Mouse (Mus musculus): ENCODE measurements at regions not wholly inside any gene's neighbourhood (a gene's known extent, or its start where the extent isn't known, plus 50 kb on each side); places are given as distances from the start of the nearest gene placed in this dataset.
A peak's percentile ranks its signal among the peaks of the same experiment; 100 is the strongest.

GRCm38 (mm10) chr6:50734701-50735100, 80.5 kb upstream of the Npvf start:
- Histone ChIP-seq H3K4me3 (replicated peaks; ENCODE audit: low read depth, low read length) (no peak overlapping the region), H3K27me3 (ENCODE audit: insufficient read depth, low read length) (no peaks in the 10 kb centered on the region), H3K4me2 (ENCODE audit: low read length) (no peak overlapping the region), H3K4me1 (replicated peaks; ENCODE audit: insufficient read depth, low read length) (peaks cover 5% of the 10 kb centered on the region; the same call in 1 of the 2 replicates), H3K9me3 (replicated peaks; ENCODE audit: low read length) (no peaks in the 10 kb centered on the region), H3K27ac (no peak overlapping the region), H3K9ac (ENCODE audit: low read depth, low read length) (no peak overlapping the region), H3K36me3 (ENCODE audit: insufficient read depth, low read length) (no peaks in the 10 kb centered on the region)
- WGBS: 95% methylated on average over 2 of the region's 2 CpGs
- DNase-seq (ENCODE audit: low spot score) (no peak), ATAC-seq (replicated peaks; ENCODE audit: low FRiP score, low read depth) (no peak)
- TF ChIP-seq CTCF (IDR thresholded peaks at IDR 0.05; ENCODE audit: low read depth): no peak

- Histone ChIP-seq H3K36me3 (ENCODE audit: insufficient read depth, low read length) (no peaks in the 10 kb centered on the region), H3K4me3 (replicated peaks; ENCODE audit: low read depth, low read length) (no peak overlapping the region), H3K9ac (ENCODE audit: low read depth, low read length) (no peak overlapping the region), H3K4me1 (replicated peaks; ENCODE audit: insufficient read depth, low read length) (peaks cover 2% of the 10 kb centered on the region; the same call in 1 of the 2 replicates), H3K27ac (no peak overlapping the region), H3K4me2 (ENCODE audit: low read length) (no peak overlapping the region), H3K27me3 (ENCODE audit: insufficient read depth, low read length) (no peaks in the 10 kb centered on the region), H3K9me3 (replicated peaks; ENCODE audit: low read length) (no peaks in the 10 kb centered on the region)
- WGBS: 40% methylated on average over 2 of the region's 2 CpGs
- TF ChIP-seq CTCF (IDR thresholded peaks at IDR 0.05; ENCODE audit: low read depth): peak; percentile 39; the same call in 1 of the 2 replicates
- ATAC-seq (replicated peaks; ENCODE audit: low FRiP score, low read depth) (no peak), DNase-seq (ENCODE audit: low spot score) (no peak)
These were observed 81.6 kb upstream of the Npvf start for GRCm38 (mm10) chr6:50735825-50736224.

- no peaks in the 10 kb centered on the region for H3K36me3 ChIP-seq (ENCODE audit: insufficient read depth, low read length)
- DNase-seq (ENCODE audit: low spot score) (no peak), ATAC-seq (replicated peaks; ENCODE audit: low FRiP score, low read depth) (no peak)
- 80% methylated on average over 4 of the region's 4 CpGs for WGBS
- no peak overlapping the region for H3K27ac ChIP-seq
- no peak for TF ChIP-seq CTCF (IDR thresholded peaks at IDR 0.05; ENCODE audit: low read depth)
- no peaks in the 10 kb centered on the region for H3K27me3 ChIP-seq (ENCODE audit: insufficient read depth, low read length)
- no peak overlapping the region for H3K9ac ChIP-seq (ENCODE audit: low read depth, low read length)
- H3K4me1 ChIP-seq (replicated peaks; ENCODE audit: insufficient read depth, low read length): 0 out of 2 replicates have a peak, but pooled peaks cover 4% of the 10 kb centered on the region
- no peak overlapping the region for H3K4me2 ChIP-seq (ENCODE audit: low read length)
- H3K9me3 ChIP-seq (replicated peaks; ENCODE audit: low read length): no peaks in the 10 kb centered on the region
- H3K4me3 ChIP-seq (replicated peaks; ENCODE audit: low read depth, low read length): no peak overlapping the region
These were observed 87.8 kb upstream of the Npvf start for GRCm38 (mm10) chr6:50742009-50742408.

GRCm38 (mm10) chr6:50744462-50745166, 90.4 kb upstream of the Npvf start:
- no peaks in the 10 kb centered on the region for H3K27me3 ChIP-seq (ENCODE audit: insufficient read depth, low read length)
- H3K36me3 ChIP-seq (ENCODE audit: insufficient read depth, low read length): no peaks in the 10 kb centered on the region
- WGBS: 53% methylated on average over 6 of the region's 6 CpGs
- ATAC-seq (replicated peaks; ENCODE audit: low FRiP score, low read depth): no peak
- no peak overlapping the region for H3K9ac ChIP-seq (ENCODE audit: low read depth, low read length)
- H3K27ac ChIP-seq: no peak overlapping the region
- H3K4me1 ChIP-seq (replicated peaks; ENCODE audit: insufficient read depth, low read length): 0 out of 2 replicates have a peak, but pooled peaks cover 4% of the 10 kb centered on the region
- no peak overlapping the region for H3K4me3 ChIP-seq (replicated peaks; ENCODE audit: low read depth, low read length)
- TF ChIP-seq CTCF (IDR thresholded peaks at IDR 0.05; ENCODE audit: low read depth): no peak
- H3K9me3 ChIP-seq (replicated peaks; ENCODE audit: low read length): no peaks in the 10 kb centered on the region
- H3K4me2 ChIP-seq (ENCODE audit: low read length): no peak overlapping the region
- no peak for DNase-seq (ENCODE audit: low spot score)

GRCm38 (mm10) chr6:50753151-50753550, 98.9 kb upstream of the Npvf start:
- no peaks in the 10 kb centered on the region for H3K27me3 ChIP-seq (ENCODE audit: insufficient read depth, low read length)
- no peaks in the 10 kb centered on the region for H3K9me3 ChIP-seq (replicated peaks; ENCODE audit: low read length)
- ATAC-seq (replicated peaks; ENCODE audit: low FRiP score, low read depth) (no peak), DNase-seq (ENCODE audit: low spot score) (no peak)
- WGBS: 84% methylated on average over 7 of the region's 7 CpGs
- no peak overlapping the region for H3K4me2 ChIP-seq (ENCODE audit: low read length)
- H3K4me3 ChIP-seq (replicated peaks; ENCODE audit: low read depth, low read length): no peak overlapping the region
- H3K4me1 ChIP-seq (replicated peaks; ENCODE audit: insufficient read depth, low read length): no peaks in the 10 kb centered on the region
- no peaks in the 10 kb centered on the region for H3K36me3 ChIP-seq (ENCODE audit: insufficient read depth, low read length)
- H3K9ac ChIP-seq (ENCODE audit: low read depth, low read length): no peak overlapping the region
- no peak overlapping the region for H3K27ac ChIP-seq
- no peak for TF ChIP-seq CTCF (IDR thresholded peaks at IDR 0.05; ENCODE audit: low read depth)

GRCm38 (mm10) chr6:50754786-50755185, 100.5 kb upstream of the Npvf start:
- Histone ChIP-seq H3K4me2 (ENCODE audit: low read length) (no peak overlapping the region), H3K27ac (no peak overlapping the region), H3K9me3 (replicated peaks; ENCODE audit: low read length) (no peaks in the 10 kb centered on the region), H3K27me3 (ENCODE audit: insufficient read depth, low read length) (no peaks in the 10 kb centered on the region), H3K4me3 (replicated peaks; ENCODE audit: low read depth, low read length) (no peak overlapping the region), H3K9ac (ENCODE audit: low read depth, low read length) (no peak overlapping the region), H3K4me1 (replicated peaks; ENCODE audit: insufficient read depth, low read length) (no peaks in the 10 kb centered on the region), H3K36me3 (ENCODE audit: insufficient read depth, low read length) (no peaks in the 10 kb centered on the region)
- ATAC-seq (replicated peaks; ENCODE audit: low FRiP score, low read depth): no peak
- no peak for DNase-seq (ENCODE audit: low spot score)
- 95% methylated on average over 12 of the region's 12 CpGs for WGBS
- no peak for TF ChIP-seq CTCF (IDR thresholded peaks at IDR 0.05; ENCODE audit: low read depth)

- Histone ChIP-seq H3K4me1 (replicated peaks; ENCODE audit: insufficient read depth, low read length) (no peaks in the 10 kb centered on the region), H3K27me3 (ENCODE audit: insufficient read depth, low read length) (no peaks in the 10 kb centered on the region), H3K9ac (ENCODE audit: low read depth, low read length) (no peak overlapping the region), H3K4me2 (ENCODE audit: low read length) (no peak overlapping the region), H3K27ac (no peak overlapping the region), H3K36me3 (ENCODE audit: insufficient read depth, low read length) (no peaks in the 10 kb centered on the region), H3K9me3 (replicated peaks; ENCODE audit: low read length) (no peaks in the 10 kb centered on the region), H3K4me3 (replicated peaks; ENCODE audit: low read depth, low read length) (no peak overlapping the region)
- no peak for ATAC-seq (replicated peaks; ENCODE audit: low FRiP score, low read depth)
- TF ChIP-seq CTCF (IDR thresholded peaks at IDR 0.05; ENCODE audit: low read depth): no peak
- WGBS: 72% methylated on average over 6 of the region's 6 CpGs
- DNase-seq (ENCODE audit: low spot score): no peak
These were observed 106.1 kb upstream of the Npvf start for GRCm38 (mm10) chr6:50760367-50760766.
